Mouse (Mus musculus): Measurements from ENCODE around the gene Bmp2k. TPM values are rescaled to one million over a fixed set of nuclear protein-coding genes. Genes with fewer than 3 reads are reported as not detected.
A peak's percentile ranks its signal among the peaks of the same experiment; 100 is the strongest.

Bmp2k gene
- polyA plus RNA-seq (2015; fragmentation: Nextera tagmentation; extraction: Ambion mirVana), result 13.8 and 15.0 TPM in 2 replicates

DNA sequence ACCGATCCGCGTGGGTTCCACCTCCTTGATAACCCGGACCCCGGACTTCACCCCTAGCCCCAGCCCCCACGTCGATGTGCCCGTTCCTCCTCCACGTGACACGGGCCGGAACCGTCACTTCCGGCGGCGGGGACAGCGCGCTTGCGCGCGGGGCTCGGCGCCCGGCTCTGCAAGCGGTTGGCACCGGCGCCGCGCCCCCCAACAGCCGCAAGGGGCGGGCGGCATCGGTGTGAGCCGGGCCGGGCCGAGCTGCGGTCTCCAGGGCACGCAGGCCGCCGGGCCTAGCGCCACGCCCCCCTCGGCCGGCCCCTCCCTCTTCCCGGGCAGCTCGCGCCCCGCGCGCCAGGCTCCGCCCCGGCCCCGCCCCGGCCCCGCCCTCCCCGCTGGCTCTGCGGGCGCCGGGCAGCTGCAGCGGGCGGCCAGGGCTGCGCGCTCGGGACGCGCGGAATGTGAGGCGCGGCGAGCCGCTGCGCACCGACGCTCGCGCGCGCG is at the start of gene Bmp2k:
TSS of gene Bmp2k (plus strand) at position 380 of the 492 bp plus-strand sequence.
- Histone ChIP-seq H3K27ac (peak within 1 kb of the TSS; percentile 96), H3K4me3 (replicated peaks) (peak within 1 kb of the TSS; percentile 65), H3K4me2 (peak within 1 kb of the TSS; percentile 85), H3K4me1 (0 out of 2 replicates have a peak, but pooled peaks cover 11% of the 10 kb centered on the region), H3K9ac (peak within 1 kb of the TSS; percentile 78), H3K9me3 (no peaks in the 10 kb centered on the region), H3K27me3 (replicated peaks) (no peaks in the 10 kb centered on the region), H3K36me3 (no peaks in the 10 kb centered on the region)
- WGBS, result 1% methylated on average over 48 of the region's 78 CpGs
- ATAC-seq (ENCODE audit: insufficient read depth, low FRiP score, low read depth), result peak; percentile 96

DNA sequence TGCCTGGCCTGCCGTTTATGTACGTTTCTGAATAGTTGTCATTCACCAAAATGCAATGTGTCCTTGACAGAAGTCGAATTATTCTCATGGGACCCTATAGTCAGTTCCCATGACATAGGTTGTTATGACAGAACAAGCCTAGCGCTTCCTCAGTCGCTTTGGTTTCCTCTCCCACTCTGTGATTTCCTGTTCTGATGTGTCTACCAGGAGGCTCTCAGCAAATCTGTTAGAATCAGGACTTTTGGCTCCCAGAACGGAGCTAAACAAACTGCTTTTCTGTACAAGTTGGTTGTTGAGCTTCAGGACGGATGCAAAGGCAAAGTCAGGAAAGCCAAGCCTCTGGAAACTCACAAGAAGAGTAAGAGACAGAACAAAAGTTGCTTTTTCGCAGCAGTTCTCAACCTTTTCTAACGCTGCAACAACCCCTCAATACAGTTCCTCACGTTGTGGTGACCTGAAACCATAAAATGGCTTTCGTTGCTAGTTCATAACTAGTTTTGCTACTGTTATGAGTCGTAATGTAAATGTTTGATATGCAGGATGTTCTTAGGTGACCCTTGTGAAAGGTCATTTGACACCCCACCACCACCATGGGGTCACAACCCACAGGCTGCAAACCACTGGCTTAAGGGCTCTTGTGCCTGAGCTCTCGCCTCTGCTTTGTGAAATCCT is 48.5 kb upstream of the Bmp2k start:
- WGBS, result 78% methylated on average over 13 of the region's 13 CpGs
- Histone ChIP-seq H3K36me3 (no peaks in the 10 kb centered on the region), H3K4me1 (no peaks in the 10 kb centered on the region), H3K9ac (no peak overlapping the region), H3K27ac (no peak overlapping the region), H3K9me3 (no peaks in the 10 kb centered on the region), H3K4me3 (replicated peaks) (no peak overlapping the region), H3K27me3 (replicated peaks) (no peaks in the 10 kb centered on the region), H3K4me2 (no peak overlapping the region)
- ATAC-seq (ENCODE audit: insufficient read depth, low FRiP score, low read depth), result no peak

- H3K9me3 ChIP-seq, result no peaks in the 10 kb centered on the region
- no peaks in the 10 kb centered on the region for H3K27me3 ChIP-seq (replicated peaks)
- no peaks in the 10 kb centered on the region for H3K4me1 ChIP-seq
- no peak overlapping the region for H3K9ac ChIP-seq
- ATAC-seq (ENCODE audit: insufficient read depth, low FRiP score, low read depth), result no peak; the same call in 1 of the 2 replicates
- 88% methylated on average over 13 of the region's 13 CpGs for WGBS
- no peak overlapping the region for H3K27ac ChIP-seq
- no peaks in the 10 kb centered on the region for H3K36me3 ChIP-seq
- H3K4me3 ChIP-seq (replicated peaks), result no peak overlapping the region
- no peak overlapping the region for H3K4me2 ChIP-seq
Observed at GRCm38 (mm10) chr5:96949839-96950666, 47.4 kb upstream of the Bmp2k start.

GRCm38 (mm10) chr5:96950667-96951492 is 46.6 kb upstream of the Bmp2k start:
- no peaks in the 10 kb centered on the region for H3K4me1 ChIP-seq
- ATAC-seq (ENCODE audit: insufficient read depth, low FRiP score, low read depth), result no peak
- WGBS, result 72% methylated on average over 10 of the region's 10 CpGs

GRCm38 (mm10) chr5:96951493-96952105 is 45.9 kb upstream of the Bmp2k start:
- no peak overlapping the region for H3K4me2 ChIP-seq
- peak; percentile 96 for ATAC-seq (ENCODE audit: insufficient read depth, low FRiP score, low read depth)
- H3K9me3 ChIP-seq, result no peaks in the 10 kb centered on the region
- H3K36me3 ChIP-seq, result no peaks in the 10 kb centered on the region
- no peak overlapping the region for H3K9ac ChIP-seq
- H3K4me3 ChIP-seq (replicated peaks), result no peak overlapping the region
- H3K27me3 ChIP-seq (replicated peaks), result no peaks in the 10 kb centered on the region
- WGBS, result 70% methylated on average over 8 of the region's 8 CpGs
- H3K4me1 ChIP-seq, result no peaks in the 10 kb centered on the region
- no peak overlapping the region for H3K27ac ChIP-seq

More at GRCm38 (mm10) chr5:96950667-96951492, 46.6 kb upstream of the Bmp2k start:
- Histone ChIP-seq H3K4me3 (replicated peaks) (no peak overlapping the region), H3K36me3 (no peaks in the 10 kb centered on the region), H3K27ac (no peak overlapping the region), H3K27me3 (replicated peaks) (no peaks in the 10 kb centered on the region), H3K9me3 (no peaks in the 10 kb centered on the region), H3K9ac (no peak overlapping the region), H3K4me2 (no peak overlapping the region)

DNA sequence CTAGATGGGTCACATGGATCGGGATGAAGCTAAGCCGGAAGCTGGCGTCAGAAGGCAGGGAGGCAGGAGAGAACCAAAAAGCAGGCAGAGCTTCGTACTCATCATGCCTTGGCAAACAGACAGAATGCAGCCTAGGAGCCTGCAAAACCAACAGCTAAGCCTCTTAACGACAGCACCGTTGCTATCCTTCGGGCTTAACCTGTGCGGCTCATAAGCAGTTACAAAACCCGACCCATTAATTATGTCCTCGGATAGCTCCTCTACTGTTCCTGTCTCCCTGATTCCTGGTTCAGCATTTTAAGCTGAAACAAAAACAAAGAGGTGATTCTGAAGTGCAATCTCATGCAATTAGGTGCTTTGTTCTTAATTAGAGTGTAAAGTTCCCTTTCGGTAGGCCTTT is 43.4 kb upstream of the Bmp2k start:
- Histone ChIP-seq H3K4me1 (no peaks in the 10 kb centered on the region), H3K4me3 (replicated peaks) (no peak overlapping the region), H3K27ac (no peak overlapping the region), H3K9me3 (no peaks in the 10 kb centered on the region), H3K27me3 (replicated peaks) (no peaks in the 10 kb centered on the region), H3K36me3 (no peaks in the 10 kb centered on the region), H3K4me2 (no peak overlapping the region), H3K9ac (no peak overlapping the region)
- WGBS, result 64% methylated on average over 11 of the region's 11 CpGs
- ATAC-seq (ENCODE audit: insufficient read depth, low FRiP score, low read depth), result no peak

- Histone ChIP-seq H3K4me2 (no peak overlapping the region), H3K4me1 (no peaks in the 10 kb centered on the region), H3K9ac (no peak overlapping the region), H3K9me3 (no peaks in the 10 kb centered on the region), H3K27ac (no peak overlapping the region), H3K36me3 (no peaks in the 10 kb centered on the region), H3K4me3 (replicated peaks) (no peak overlapping the region), H3K27me3 (replicated peaks) (no peaks in the 10 kb centered on the region)
- WGBS, result 85% methylated on average over 10 of the region's 10 CpGs
- ATAC-seq (ENCODE audit: insufficient read depth, low FRiP score, low read depth), result no peak
Observed at GRCm38 (mm10) chr5:96954466-96955027, 42.9 kb upstream of the Bmp2k start.

DNA sequence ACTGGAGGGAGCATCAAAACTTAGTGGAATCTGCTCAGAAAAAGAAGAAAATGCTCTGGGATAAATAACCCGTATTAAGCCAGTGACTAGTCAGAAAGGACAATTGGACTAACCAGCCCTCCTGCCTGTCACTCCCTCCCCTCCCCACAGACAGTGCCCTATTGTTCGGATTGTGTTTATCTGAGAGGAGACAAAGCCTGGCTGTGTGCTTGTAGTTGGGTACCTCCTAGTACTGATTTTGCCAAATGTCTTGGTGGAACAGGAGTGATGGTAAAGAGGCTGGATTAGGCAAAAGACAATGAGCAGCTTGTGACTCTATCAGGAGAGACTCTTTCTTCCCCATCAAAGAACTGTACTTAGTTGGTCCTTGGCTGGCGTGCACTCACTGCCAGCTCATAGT is 40.6 kb upstream of the Bmp2k start:
- 63% methylated on average over 3 of the region's 3 CpGs for WGBS
- Histone ChIP-seq H3K27me3 (replicated peaks) (no peaks in the 10 kb centered on the region), H3K9ac (no peak overlapping the region), H3K4me3 (replicated peaks) (no peak overlapping the region), H3K36me3 (no peaks in the 10 kb centered on the region), H3K27ac (no peak overlapping the region), H3K4me1 (no peaks in the 10 kb centered on the region), H3K9me3 (no peaks in the 10 kb centered on the region), H3K4me2 (no peak overlapping the region)
- ATAC-seq (ENCODE audit: insufficient read depth, low FRiP score, low read depth), result no peak

DNA sequence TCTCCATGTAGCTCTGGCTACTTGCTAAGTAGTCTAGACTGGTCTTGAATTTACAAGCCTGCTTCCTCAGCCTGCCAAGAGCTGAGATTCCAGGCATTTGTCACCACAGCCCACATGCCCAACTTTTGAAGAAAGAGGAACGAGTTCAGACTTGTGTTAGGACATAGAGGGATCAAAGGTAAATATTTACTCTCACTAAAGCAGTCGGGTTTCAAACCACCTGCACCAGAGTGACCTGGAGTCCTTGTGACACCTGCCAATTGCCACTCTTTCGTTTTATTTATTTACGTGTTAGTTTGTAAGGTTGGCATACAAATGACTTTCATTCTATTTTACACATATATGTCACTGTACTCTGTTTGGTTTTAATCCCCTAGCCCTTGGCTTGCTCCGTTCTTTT is 36.4 kb upstream of the Bmp2k start:
- ATAC-seq (ENCODE audit: insufficient read depth, low FRiP score, low read depth), result no peak
- WGBS, result 38% methylated on average over 5 of the region's 5 CpGs

GRCm38 (mm10) chr5:96961852-96962251 is 35.6 kb upstream of the Bmp2k start:
- no peak for ATAC-seq (ENCODE audit: insufficient read depth, low FRiP score, low read depth)
- no peak overlapping the region for H3K4me3 ChIP-seq (replicated peaks)
- H3K9me3 ChIP-seq, result no peaks in the 10 kb centered on the region
- peaks cover 8% of the 10 kb centered on the region for H3K4me1 ChIP-seq
- no peak overlapping the region for H3K27ac ChIP-seq
- H3K27me3 ChIP-seq (replicated peaks), result no peaks in the 10 kb centered on the region
- H3K36me3 ChIP-seq, result no peaks in the 10 kb centered on the region
- H3K4me2 ChIP-seq, result no peak overlapping the region
- no peak overlapping the region for H3K9ac ChIP-seq

More for the DNA sequence above, 36.4 kb upstream of the Bmp2k start:
- Histone ChIP-seq H3K4me2 (no peak overlapping the region), H3K4me1 (peaks cover 8% of the 10 kb centered on the region), H3K9ac (no peak overlapping the region), H3K36me3 (no peaks in the 10 kb centered on the region), H3K27me3 (replicated peaks) (no peaks in the 10 kb centered on the region), H3K27ac (no peak overlapping the region), H3K9me3 (no peaks in the 10 kb centered on the region), H3K4me3 (replicated peaks) (no peak overlapping the region)

All from stomach, embryonic 15.5 days (tissue).